Mouse (Mus musculus): Measurements from ENCODE around the gene Lamb1.

Gene Lamb1

GRCm38 (mm10) chr12:31265005-31265721, at the start of gene Lamb1:
Lamb1 (plus strand) TSS chr12:31265234.
- peak; percentile 93 for DNase-seq

GRCm38 (mm10) chr12:31217232-31217631, 47.8 kb upstream of the Lamb1 start:
- DNase-seq = no peak

GRCm38 (mm10) chr12:31218774-31219173, 46.3 kb upstream of the Lamb1 start:
- no peak for DNase-seq

GRCm38 (mm10) chr12:31221522-31221921, 43.5 kb upstream of the Lamb1 start:
- no peak for DNase-seq

DNA sequence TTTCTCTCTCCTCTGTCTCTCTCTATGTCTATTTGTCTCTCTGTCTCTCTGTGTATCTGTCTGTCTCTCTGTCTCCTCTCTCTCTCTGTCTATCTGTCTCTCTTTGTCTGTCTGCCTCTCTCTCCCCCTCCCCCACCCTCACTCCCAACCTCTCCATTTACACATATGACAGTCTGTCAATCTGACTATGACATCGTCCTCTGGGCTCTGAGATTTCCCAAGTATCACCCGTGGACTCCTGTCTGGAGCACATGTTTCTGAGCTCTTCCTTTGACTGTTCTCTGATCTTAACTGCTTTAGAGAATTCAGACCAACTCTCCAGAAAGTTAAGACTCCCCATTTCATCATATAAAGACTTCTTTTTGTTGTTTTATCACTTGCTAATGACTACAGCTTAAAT, 42.8 kb upstream of the Lamb1 start:
- no peak for DNase-seq

- no peak for DNase-seq
Measured at GRCm38 (mm10) chr12:31222741-31223140, 42.3 kb upstream of the Lamb1 start.

DNA sequence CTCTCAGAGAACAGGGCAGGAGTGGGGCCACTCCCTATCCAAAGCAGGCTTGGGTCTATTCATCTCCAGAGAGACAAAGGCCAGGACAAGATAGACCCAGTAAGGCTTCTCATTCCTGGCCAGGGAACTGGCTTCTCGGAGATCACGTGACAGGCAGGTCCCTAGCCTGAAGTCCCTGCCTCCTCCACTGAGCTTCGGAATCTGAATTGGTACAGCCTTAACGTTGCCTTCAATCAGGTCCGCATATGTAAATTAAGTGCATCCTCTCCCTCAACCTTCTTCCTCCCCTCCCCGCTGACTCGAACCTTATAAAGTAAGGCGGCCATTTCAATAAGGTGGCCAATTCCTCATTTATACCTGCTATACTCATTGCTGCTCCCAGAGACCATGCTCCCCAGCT, 39.6 kb upstream of the Lamb1 start:
- no peak for DNase-seq

DNA sequence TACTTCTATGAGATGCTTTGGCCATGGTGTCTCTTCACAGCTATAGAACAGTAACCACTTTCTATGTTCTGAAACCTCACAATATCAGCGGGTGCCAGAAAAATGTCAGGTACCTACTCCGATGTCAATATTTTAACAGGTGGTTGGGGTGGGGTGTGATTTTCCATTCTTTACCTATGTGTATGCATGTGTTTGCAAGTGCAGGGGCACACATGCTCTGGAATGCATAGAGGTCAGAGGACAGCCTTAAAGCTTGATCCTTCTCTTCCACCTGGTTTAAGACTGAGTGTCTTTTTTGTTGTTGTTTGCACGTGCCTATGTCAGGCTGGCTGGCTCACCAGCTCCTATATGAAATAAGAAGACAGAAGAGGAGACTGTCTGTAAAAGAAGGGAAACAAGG, 37.9 kb upstream of the Lamb1 start:
- DNase-seq = no peak

DNA sequence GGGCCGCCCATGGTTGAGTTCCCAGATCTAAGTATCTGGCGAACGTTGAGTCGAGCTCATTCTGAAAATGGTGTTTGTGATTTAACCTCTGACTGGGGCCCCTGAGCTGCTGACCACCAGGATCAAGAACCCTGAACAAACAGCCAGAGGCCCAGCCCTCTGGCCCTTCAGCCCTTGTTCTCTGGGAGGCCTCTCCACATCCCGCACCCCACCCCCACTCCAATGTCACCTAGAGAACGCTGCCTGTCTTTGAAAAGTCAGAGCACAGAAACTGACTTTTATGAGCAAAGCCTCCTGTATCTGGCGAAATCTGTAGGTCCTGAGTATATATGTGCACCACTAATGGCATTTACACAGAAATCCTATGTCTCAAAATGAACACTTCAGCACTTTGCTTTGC, 36.2 kb upstream of the Lamb1 start:
- no peak for DNase-seq

- peak; percentile 35 for DNase-seq
Measured at GRCm38 (mm10) chr12:31232635-31233034, 32.4 kb upstream of the Lamb1 start.

- no peak for DNase-seq
Measured at GRCm38 (mm10) chr12:31235018-31235417, 30.0 kb upstream of the Lamb1 start.

DNA sequence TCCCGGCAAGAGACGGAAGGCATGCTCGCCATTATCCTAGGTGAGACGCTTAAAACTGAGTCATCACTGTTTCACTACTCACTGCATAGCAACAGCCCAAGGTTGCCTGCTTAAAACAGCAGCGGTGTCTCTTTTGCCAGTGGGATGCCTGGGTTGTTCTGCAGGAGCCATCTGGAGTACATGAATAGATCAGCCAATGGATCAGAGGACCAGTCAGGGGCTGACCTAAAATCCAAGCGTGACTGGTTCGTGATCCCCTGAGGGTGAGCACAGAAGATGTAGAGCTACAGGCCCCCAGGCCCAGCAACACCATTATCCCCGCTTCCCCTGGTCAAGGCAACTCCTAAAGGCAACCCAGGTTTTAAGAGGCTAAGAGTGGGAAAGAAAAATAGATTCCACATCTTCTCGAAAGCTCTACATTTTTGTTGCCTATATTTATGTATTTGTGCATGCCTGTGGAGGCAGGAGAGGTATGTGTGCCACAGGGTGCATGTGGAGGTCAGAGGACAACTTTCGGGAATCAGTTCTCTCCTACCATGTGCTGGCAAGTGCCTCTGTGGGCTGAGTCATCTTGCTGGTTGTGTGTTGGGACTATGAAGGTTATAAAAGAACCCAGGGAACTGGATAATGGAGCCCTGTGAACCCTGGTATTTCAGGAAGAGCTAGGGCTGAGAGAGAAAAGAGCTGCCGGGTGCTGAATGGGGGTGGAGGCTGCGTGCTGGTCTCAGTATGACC, 28.0 kb upstream of the Lamb1 start:
- DNase-seq = no peak

- no peak for DNase-seq
Measured at GRCm38 (mm10) chr12:31239031-31239583, 25.9 kb upstream of the Lamb1 start.

DNA sequence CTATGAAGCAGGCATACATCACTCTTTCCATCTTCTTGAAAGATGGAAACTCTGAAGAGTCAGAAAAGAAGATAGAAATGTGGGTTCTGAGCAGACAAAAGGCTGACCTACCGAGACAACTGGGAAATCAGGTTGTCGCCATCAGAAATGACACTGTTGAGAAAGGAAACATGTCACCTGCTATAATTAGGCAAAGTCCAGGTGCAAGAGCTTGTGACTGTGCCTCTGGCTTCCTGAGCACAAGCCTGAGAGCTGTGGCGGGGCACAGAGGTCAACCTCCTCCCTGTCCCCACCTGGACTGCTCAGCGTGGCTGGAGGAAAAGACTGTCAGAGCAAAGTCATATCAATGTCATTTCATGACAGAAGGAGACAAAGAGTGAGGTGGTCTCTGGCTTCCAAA, 25.2 kb upstream of the Lamb1 start:
- DNase-seq = no peak

- DNase-seq = no peak
Measured at GRCm38 (mm10) chr12:31240470-31240869, 24.6 kb upstream of the Lamb1 start, which contains the start of gene Gm6993. Gm6993 (plus strand) TSS chr12:31240770.

DNA sequence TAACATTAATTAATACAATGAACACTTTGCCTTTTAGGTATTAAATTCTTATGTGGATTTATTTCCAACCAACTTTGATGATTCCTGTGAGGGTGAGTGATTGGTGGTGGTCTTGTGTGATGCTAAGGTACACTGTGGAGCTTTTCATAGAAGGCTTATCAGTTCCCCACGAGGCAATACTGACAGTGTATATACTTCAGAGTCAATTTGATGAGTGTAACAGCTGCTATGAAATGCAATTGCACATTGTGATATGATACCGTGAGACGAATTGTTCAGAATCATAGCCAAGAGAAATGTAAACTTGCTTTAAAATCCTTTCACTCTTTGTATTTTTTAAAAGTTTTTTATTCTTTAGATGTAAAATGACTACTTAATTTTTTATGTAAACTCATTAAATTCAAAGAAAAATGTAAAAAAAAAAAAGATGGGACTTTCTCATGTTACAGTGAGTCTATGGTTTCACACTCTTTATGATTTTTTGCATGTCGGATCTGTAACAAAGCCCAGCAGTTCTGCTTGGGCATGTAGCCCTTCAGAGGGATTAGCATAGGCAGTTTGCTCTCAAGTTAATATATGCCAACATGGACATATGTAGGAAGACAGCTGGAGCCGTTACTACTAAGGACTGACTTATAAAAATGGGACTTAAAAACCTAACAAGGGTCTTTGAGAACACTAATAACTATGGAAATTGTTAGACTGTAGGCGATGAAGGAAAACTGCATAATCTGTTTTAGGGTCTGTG, 23.3 kb upstream of the Lamb1 start:
- no peak for DNase-seq

- no peak for DNase-seq
Measured at GRCm38 (mm10) chr12:31244001-31244400, 21.0 kb upstream of the Lamb1 start.

DNA sequence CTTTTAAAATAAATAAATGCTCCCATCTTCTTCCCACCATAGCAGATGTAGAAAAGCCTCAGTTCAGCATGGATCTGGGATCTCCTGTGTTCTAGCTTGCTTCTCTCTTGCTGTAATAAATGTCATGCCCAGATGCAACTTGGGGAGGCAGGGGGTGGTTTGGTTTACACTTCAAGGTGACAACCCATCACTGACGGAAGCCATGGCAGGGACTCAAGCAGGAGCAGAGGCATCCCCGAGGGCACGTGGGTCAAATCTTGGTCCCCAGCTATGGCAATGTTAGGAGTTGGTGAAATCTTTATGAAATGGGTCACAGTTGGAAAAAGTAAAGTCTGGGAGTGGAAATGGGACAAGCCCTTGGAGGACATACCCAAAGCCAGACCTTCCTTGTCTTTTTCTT, 20.3 kb upstream of the Lamb1 start:
- DNase-seq = no peak

DNA sequence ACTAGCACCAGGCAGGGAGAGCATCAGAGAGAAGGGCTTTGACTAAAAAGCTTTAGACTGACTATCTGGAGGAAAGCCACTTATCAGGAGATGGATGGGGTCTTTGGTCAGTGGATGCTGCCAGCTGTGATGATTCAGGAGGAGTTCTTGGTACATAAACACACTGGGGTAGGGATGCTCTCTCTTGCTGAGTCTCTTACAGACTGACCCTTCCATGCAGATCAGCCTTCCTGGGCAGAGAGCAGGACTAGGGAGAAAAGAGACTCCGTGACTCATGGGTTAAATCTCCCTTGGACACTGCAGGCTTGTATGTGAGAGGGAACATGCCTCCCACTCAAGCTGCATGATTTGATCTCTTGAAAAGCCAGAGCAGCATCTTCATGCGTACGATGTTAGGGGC, 18.9 kb upstream of the Lamb1 start:
- DNase-seq = no peak

DNA sequence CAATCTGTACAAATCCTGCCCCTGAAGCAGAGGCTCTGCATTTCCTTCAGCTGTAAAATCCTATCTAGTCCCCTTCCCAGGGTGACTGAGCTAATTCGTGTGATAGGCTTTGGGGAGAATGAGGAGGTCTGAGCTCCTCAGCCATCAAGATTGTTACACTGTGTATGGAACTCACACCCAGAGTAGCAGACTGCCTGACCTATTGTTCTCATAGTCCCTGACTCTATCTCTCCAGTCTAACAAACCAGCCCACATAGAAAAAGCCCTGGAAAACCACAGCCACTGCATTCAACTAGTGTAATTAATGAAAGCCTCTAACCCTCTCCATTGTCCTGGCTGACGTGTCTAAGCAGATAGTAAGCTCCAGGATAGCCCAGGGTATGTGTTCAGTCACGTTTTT, 18.4 kb upstream of the Lamb1 start:
- DNase-seq = no peak

DNA sequence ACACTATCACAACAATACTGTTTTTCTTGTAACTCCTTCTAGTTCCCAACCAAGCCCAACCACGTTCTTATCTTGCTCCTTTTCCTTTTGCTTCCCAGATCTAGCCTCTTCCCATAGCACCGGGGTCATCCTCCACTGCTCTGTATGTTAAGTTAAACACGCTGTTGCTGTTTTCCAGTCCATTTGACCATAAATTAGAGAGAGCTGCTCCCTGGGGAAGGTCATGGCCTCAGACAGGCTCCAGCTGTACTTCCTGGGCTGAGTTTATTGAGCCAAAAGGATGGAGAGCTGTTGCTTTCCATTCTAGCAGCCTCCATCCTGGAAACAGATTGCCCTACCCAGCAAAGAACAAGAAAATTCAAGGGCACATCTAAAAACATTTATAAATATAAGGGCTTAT, 16.9 kb upstream of the Lamb1 start:
- peak; percentile 78 for DNase-seq

GRCm38 (mm10) chr12:31248681-31249080, 16.4 kb upstream of the Lamb1 start:
- no peak for DNase-seq

DNA sequence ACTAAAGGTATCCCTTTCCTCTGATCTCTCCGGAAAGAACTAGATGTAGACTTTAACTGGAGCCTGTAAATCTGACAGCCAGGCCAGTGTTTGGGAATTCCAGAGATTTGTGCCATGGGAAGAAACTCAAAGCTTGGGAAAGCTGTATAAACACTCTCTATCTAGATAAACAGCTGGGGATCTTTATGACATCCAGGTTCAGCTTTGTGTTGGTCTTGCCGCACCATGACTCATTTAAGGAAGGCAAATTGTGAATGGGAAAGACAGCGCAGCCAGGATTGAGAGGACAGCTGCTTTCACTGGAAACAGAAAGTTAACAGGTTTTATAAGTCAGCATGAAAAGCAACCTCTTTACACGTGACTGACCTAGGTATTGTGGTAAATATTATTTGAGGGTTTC, 12.8 kb upstream of the Lamb1 start:
- DNase-seq = no peak

DNA sequence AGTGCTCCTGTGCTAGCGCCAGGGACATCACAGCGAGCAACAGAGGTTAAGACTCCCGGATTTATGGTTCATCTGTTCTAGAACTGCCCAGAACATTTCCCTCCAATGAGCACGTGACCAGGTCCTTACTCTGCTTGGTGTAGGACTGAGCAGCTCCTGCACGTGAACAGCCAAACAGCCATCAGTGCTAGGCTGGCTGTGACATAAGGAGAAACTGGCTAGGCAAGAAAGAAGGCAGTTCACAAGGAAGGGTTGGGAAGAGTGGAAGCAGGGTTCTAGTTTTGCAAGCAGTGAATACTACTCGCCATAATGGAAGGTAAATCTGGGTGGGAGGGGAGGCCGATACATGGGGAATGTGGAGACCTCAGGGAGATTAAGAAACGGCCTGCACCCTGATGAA, 10.1 kb upstream of the Lamb1 start:
- DNase-seq = no peak
